Mouse (Mus musculus) ES-E14 (cell line): ENCODE results near the gene Pi4k2b. TPM values are rescaled to one million over a fixed set of nuclear protein-coding genes. Genes with fewer than 3 reads are reported as not detected.

Experiments
- DNase-seq: peaks from one replicate; pipeline ENCODE4 v3.0.0-alpha.2; 2013; ENCODE audit warnings: low read depth, low spot score
- H3K27ac ChIP-seq: 2 replicates; pipeline ENCODE4 v1.5.1; 2012; ENCODE audit warnings: low read depth, mild to moderate bottlenecking, low read length, moderate library complexity, mixed read lengths; ENCODE audit not compliant: poor library complexity, insufficient read depth, severe bottlenecking
- H3K36me3 ChIP-seq: 2 replicates; pipeline ENCODE4 v1.6.1; 2012; ENCODE audit warnings: mild to moderate bottlenecking, low read length, moderate library complexity, mixed read lengths; ENCODE audit not compliant: control insufficient read depth, poor library complexity, insufficient read depth, severe bottlenecking
- H3K4me1 ChIP-seq, 2 experiments: fragments of 150-350 bp in 1 of 2; sonication (generic) in 1 of 2; 2 replicates each; pipeline ENCODE4 v1.6.1; 2012; ENCODE audit warnings: low read length in 2 of 2, mild to moderate bottlenecking in 1 of 2, mixed read lengths in 1 of 2; ENCODE audit not compliant: control insufficient read depth in 2 of 2, insufficient read depth in 2 of 2, poor library complexity in 1 of 2
- H3K4me3 ChIP-seq, 2 experiments: fragments of 150-350 bp in 1 of 2; sonication (generic) in 1 of 2; 2 replicates each; pipeline ENCODE4 v1.5.1; 2012; ENCODE audit warnings: low read length in 2 of 2, low read depth in 1 of 2, mild to moderate bottlenecking in 1 of 2, mixed read lengths in 1 of 2; ENCODE audit not compliant: insufficient read depth in 1 of 2, poor library complexity in 1 of 2, severe bottlenecking in 1 of 2
- H3K9ac ChIP-seq: 2 replicates; pipeline ENCODE4 v1.6.1; 2012; ENCODE audit warnings: low read depth, mild to moderate bottlenecking, low read length, mixed read lengths; ENCODE audit not compliant: poor library complexity, insufficient read depth, severe bottlenecking
- H3K9me3 ChIP-seq: fragments of 150-350 bp; sonication (generic); 2 replicates; pipeline ENCODE4 v1.6.1; 2012; ENCODE audit warnings: low read depth, mild to moderate bottlenecking, low read length; ENCODE audit not compliant: control insufficient read depth, insufficient read depth
- CHD2 ChIP-seq: IDR thresholded peaks from 2 replicates; pipeline ENCODE4 v1.6.1; 2014; ENCODE audit warnings: mild to moderate bottlenecking, low read depth, low read length, inconsistent platforms
- HCFC1 ChIP-seq: IDR thresholded peaks from 2 replicates; pipeline ENCODE4 v1.6.1; 2012; ENCODE audit warnings: low read length, inconsistent platforms, borderline replicate concordance; ENCODE audit not compliant: insufficient read depth
- MAFK ChIP-seq: IDR thresholded peaks from 2 replicates; pipeline ENCODE4 v1.6.1; 2014; ENCODE audit warnings: mild to moderate bottlenecking, low read depth, low read length, inconsistent platforms; ENCODE audit not compliant: insufficient read depth
- ZC3H11A ChIP-seq: IDR thresholded peaks from 2 replicates; pipeline ENCODE4 v1.6.1; 2012; ENCODE audit warnings: low read depth, mild to moderate bottlenecking, inconsistent platforms, low read length, borderline replicate concordance
- ZNF384 ChIP-seq: IDR thresholded peaks from 2 replicates; pipeline ENCODE4 v1.6.1; 2012; ENCODE audit warnings: low read depth, low read length, inconsistent platforms
- in situ Hi-C, 2 experiments: fragments of 600-800 bp; cut with MboI; formaldehyde crosslinking; loops; one replicate each; pipeline ENCODE4 v1.15.1; 2025; ENCODE audit warnings: low sequenced_read_pairs in 2 of 2, inconsistent platforms in 1 of 2; ENCODE audit not compliant: unreplicated experiment in 2 of 2
- total RNA-seq: library from RNA; depleted of rRNA; stranded (reverse); fragments of 300-350 nt; gene quantifications from 2 replicates; pipeline ENCODE4 v1.2.3, GENCODE M21; 2012

Gene Pi4k2b
- total RNA-seq, 1 experiment: 20.3 TPM

GRCm38 (mm10) chr5:52786556-52787322 lies 45.4 kb downstream of the Pi4k2b start:
- TF ChIP-seq ZC3H11A (no peak), HCFC1 (no peak), MAFK (no peak), ZNF384 (no peak), CHD2 (no peak)
- H3K36me3 ChIP-seq: peaks cover 4% of the 10 kb centered on the region
- in situ Hi-C loops: no loop called here
- H3K9me3 ChIP-seq: no peaks in the 10 kb centered on the region
- H3K4me3 ChIP-seq: no peak overlapping the region
- H3K4me1 ChIP-seq: no peaks in the 10 kb centered on the region
- no peak overlapping the region for H3K27ac ChIP-seq
- no peak for DNase-seq
- no peak overlapping the region for H3K9ac ChIP-seq

- no peak overlapping the region for H3K27ac ChIP-seq
- peaks cover 12% of the 10 kb centered on the region for H3K36me3 ChIP-seq
- DNase-seq: no peak
- TF ChIP-seq ZNF384 (no peak), CHD2 (no peak), ZC3H11A (no peak)
- H3K9ac ChIP-seq: no peak overlapping the region
- H3K4me3 ChIP-seq: no peak overlapping the region
- no peaks in the 10 kb centered on the region for H3K4me1 ChIP-seq
- H3K9me3 ChIP-seq: no peaks in the 10 kb centered on the region
- in situ Hi-C loops: no loop called here
Measured at GRCm38 (mm10) chr5:52793230-52793629, 51.9 kb downstream of the Pi4k2b start.

- no peaks in the 10 kb centered on the region for H3K9me3 ChIP-seq
- no peak overlapping the region for H3K4me3 ChIP-seq
- no peak overlapping the region for H3K27ac ChIP-seq
- H3K9ac ChIP-seq: no peak overlapping the region
- peaks cover 10% of the 10 kb centered on the region for H3K36me3 ChIP-seq
- H3K4me1 ChIP-seq: no peaks in the 10 kb centered on the region
- no peak for DNase-seq
- in situ Hi-C loops: no loop called here
- TF ChIP-seq MAFK: no peak
- no peak for TF ChIP-seq HCFC1
- TF ChIP-seq ZNF384: no peak
- TF ChIP-seq CHD2: no peak
- TF ChIP-seq ZC3H11A: no peak
Measured at GRCm38 (mm10) chr5:52794109-52794508, 52.7 kb downstream of the Pi4k2b start.

- H3K36me3 ChIP-seq: peaks cover 12% of the 10 kb centered on the region
- no peak overlapping the region for H3K4me3 ChIP-seq
- in situ Hi-C loops: no loop called here
- no peak overlapping the region for H3K9ac ChIP-seq
- DNase-seq: no peak
- no peak overlapping the region for H3K27ac ChIP-seq
- TF ChIP-seq ZNF384 (no peak), MAFK (no peak), ZC3H11A (no peak), CHD2 (no peak), HCFC1 (no peak)
- H3K4me1 ChIP-seq: no peaks in the 10 kb centered on the region
- no peaks in the 10 kb centered on the region for H3K9me3 ChIP-seq
Measured at GRCm38 (mm10) chr5:52799274-52799985, 58.1 kb downstream of the Pi4k2b start.
